Mouse (Mus musculus) ES-Bruce4 (cell line): ENCODE measurements around the gene Gnao1.

Experiments used
- CTCF ChIP-seq: IDR thresholded peaks from one replicate; pipeline ENCODE4 v1.8.1; 2011; ENCODE audit warnings: low read depth, low read length
- POLR2A ChIP-seq: IDR thresholded peaks from one replicate; pipeline ENCODE4 v1.8.1; 2011; ENCODE audit warnings: low read length; ENCODE audit not compliant: insufficient read depth

DNA sequence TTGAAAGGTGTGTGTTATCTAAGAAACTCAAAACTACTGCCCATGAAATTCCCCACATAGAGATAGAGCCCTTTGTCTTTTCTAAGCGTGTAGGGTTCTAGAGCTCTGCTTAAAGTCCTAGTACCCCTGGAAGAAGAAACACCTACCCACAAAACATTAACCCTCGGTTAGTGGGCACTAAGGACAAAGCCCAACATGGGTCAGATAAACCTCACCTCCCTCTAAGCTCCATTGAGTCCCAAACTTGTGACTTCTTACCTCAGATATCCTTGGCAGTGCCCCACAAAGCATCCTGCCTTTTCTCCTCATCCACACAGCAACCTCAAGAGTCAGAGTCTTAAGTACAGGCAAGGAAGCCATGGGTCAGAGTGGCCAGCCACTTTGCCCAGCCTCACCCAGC lies 108.8 kb downstream of the Gnao1 start:
- no peak for TF ChIP-seq POLR2A
- TF ChIP-seq CTCF = no peak
